Mouse (Mus musculus) liver, embryonic 11.5 days (tissue): ENCODE measurements around the gene Cox10. TPM values are rescaled to one million over a fixed set of nuclear protein-coding genes. Genes with fewer than 3 reads are reported as not detected.

Experiments used
- ATAC-seq: fragments of 200-750 bp; cut with Nextera tagmentation; replicated peaks from 2 replicates; pipeline ENCODE4 v1.8.0; 2017; ENCODE audit warnings: moderate number of reproducible peaks, mild to moderate bottlenecking, moderate TSS enrichment, moderate library complexity; ENCODE audit not compliant: low FRiP score
- DNase-seq: peaks from one replicate; pipeline ENCODE4 v3.0.0-alpha.2; 2017; ENCODE audit warnings: low spot score
- H3K27ac ChIP-seq: fragments of 300-500 bp; sonication (generic); 2 replicates; pipeline ENCODE4 v1.5.1; 2014; ENCODE audit warnings: mild to moderate bottlenecking, low read depth, low read length, control low read depth
- H3K27me3 ChIP-seq: fragments of 300-500 bp; sonication (generic); replicated peaks from 2 replicates; pipeline ENCODE4 v1.6.1; 2014; ENCODE audit warnings: low read length, mixed read lengths; ENCODE audit not compliant: control insufficient read depth, insufficient read depth
- H3K36me3 ChIP-seq: fragments of 300-500 bp; sonication (generic); 2 replicates; pipeline ENCODE4 v1.6.1; 2014; ENCODE audit warnings: mild to moderate bottlenecking, low read length, moderate library complexity, mixed read lengths; ENCODE audit not compliant: control insufficient read depth, insufficient read depth
- H3K4me1 ChIP-seq: fragments of 300-500 bp; sonication (generic); replicated peaks from 2 replicates; pipeline ENCODE4 v1.6.1; 2014; ENCODE audit warnings: low read length, mixed read lengths; ENCODE audit not compliant: control insufficient read depth, insufficient read depth
- H3K4me2 ChIP-seq: fragments of 300-500 bp; sonication (generic); 2 replicates; pipeline ENCODE4 v1.6.1; 2014; ENCODE audit warnings: mild to moderate bottlenecking, control low read depth, moderate library complexity
- H3K4me3 ChIP-seq: fragments of 300-500 bp; sonication (generic); 2 replicates; pipeline ENCODE4 v1.5.1; 2014; ENCODE audit warnings: low read depth, low read length, control low read depth
- H3K9ac ChIP-seq: fragments of 300-500 bp; sonication (generic); 2 replicates; pipeline ENCODE4 v1.6.1; 2014; ENCODE audit warnings: low read depth, low read length, control low read depth
- H3K9me3 ChIP-seq: fragments of 300-500 bp; sonication (generic); 2 replicates; pipeline ENCODE4 v1.6.1; 2016; ENCODE audit warnings: low read length, inconsistent platforms, mixed read lengths; ENCODE audit not compliant: control insufficient read depth
- WGBS: fragments of 180-500 bp; shearing (Covaris S2); extraction: QIAGEN DNeasy Blood & Tissue Kit; methylation state at CpG from one replicate; pipeline ENCODE4 v1.1.7; 2014; 5-methylcytosine and 5-hydroxymethylcytosine counted together
- polyA plus RNA-seq: library from polyadenylated mRNA; unstranded; fragments of >200 nt; fragmentation: Nextera tagmentation; extraction: Ambion mirVana; gene quantifications from 2 replicates; pipeline ENCODE4 v1.2.1, GENCODE M21; 2014

Gene Cox10
- polyA plus RNA-seq, 1 experiment from 2014 or later: 29.8 TPM

GRCm38 (mm10) chr11:63925161-63925582 lies 154.1 kb downstream of the Cox10 start:
- Histone ChIP-seq H3K4me3 (peak overlapping the region; percentile 28), H3K36me3 (no peaks in the 10 kb centered on the region), H3K9ac (no peak overlapping the region; the same call in 1 of the 2 replicates), H3K4me2 (peak overlapping the region; percentile 76), H3K4me1 (peaks cover 9% of the 10 kb centered on the region), H3K27ac (no peak overlapping the region), H3K27me3 (peaks cover 61% of the 10 kb centered on the region), H3K9me3 (no peaks in the 10 kb centered on the region)
- DNase-seq (peak; percentile 84), ATAC-seq (0 out of 2 replicates have a peak, but pooled peaks have one; percentile 31)
- under 1% methylated on average over 31 of the region's 31 CpGs for whole genome bisulfite sequencing

- ATAC-seq (no peak), DNase-seq (no peak)
- H3K4me1 ChIP-seq: peaks cover 9% of the 10 kb centered on the region
- no peak overlapping the region for H3K9ac ChIP-seq
- peak overlapping the region; percentile 76 for H3K4me2 ChIP-seq
- no peak overlapping the region for H3K27ac ChIP-seq
- no peaks in the 10 kb centered on the region for H3K9me3 ChIP-seq
- WGBS: 5% methylated on average over 26 of the region's 26 CpGs
- H3K27me3 ChIP-seq: peaks cover 68% of the 10 kb centered on the region
- peak overlapping the region; percentile 28; the same call in 1 of the 2 replicates for H3K4me3 ChIP-seq
- no peaks in the 10 kb centered on the region for H3K36me3 ChIP-seq
Measured at GRCm38 (mm10) chr11:63924286-63924930, 154.9 kb downstream of the Cox10 start.

- peaks cover 9% of the 10 kb centered on the region for H3K4me1 ChIP-seq
- ATAC-seq: no peak
Measured at GRCm38 (mm10) chr11:63923386-63923785, 155.9 kb downstream of the Cox10 start.

GRCm38 (mm10) chr11:63922091-63922621 lies 157.1 kb downstream of the Cox10 start, which contains the start of gene Hs3st3b1:
Gene Hs3st3b1 (minus strand): TSS chr11:63922290.
- H3K36me3 ChIP-seq: no peaks in the 10 kb centered on the region
- no peaks in the 10 kb centered on the region for H3K9me3 ChIP-seq
- H3K4me2 ChIP-seq: peak within 1 kb of the TSS; percentile 76
- H3K4me3 ChIP-seq: peak within 1 kb of the TSS; percentile 72
- peaks cover 9% of the 10 kb centered on the region for H3K4me1 ChIP-seq
- peak within 1 kb of the TSS; percentile 89 for H3K27ac ChIP-seq
- H3K27me3 ChIP-seq: peaks cover 91% of the 10 kb centered on the region
- H3K9ac ChIP-seq: peak within 1 kb of the TSS; percentile 78
- ATAC-seq: peak; percentile 90
- WGBS: under 1% methylated on average over 43 of the region's 43 CpGs
- DNase-seq: peak; percentile 87

More at GRCm38 (mm10) chr11:63923386-63923785, 155.9 kb downstream of the Cox10 start:
- Histone ChIP-seq H3K9ac (no peak overlapping the region), H3K4me2 (peak overlapping the region; percentile 76), H3K9me3 (no peaks in the 10 kb centered on the region), H3K27me3 (peaks cover 78% of the 10 kb centered on the region), H3K4me3 (peak overlapping the region; percentile 72), H3K36me3 (no peaks in the 10 kb centered on the region), H3K27ac (no peak overlapping the region; the same call in 1 of the 2 replicates)
- peak; percentile 52 for DNase-seq
- WGBS: 2% methylated on average over 29 of the region's 29 CpGs

- peaks cover 92% of the 10 kb centered on the region for H3K27me3 ChIP-seq
- H3K4me3 ChIP-seq: peak overlapping the region; percentile 72
- H3K9ac ChIP-seq: peak overlapping the region; percentile 78
- H3K27ac ChIP-seq: peak overlapping the region; percentile 89
- DNase-seq: peak; percentile 59
- WGBS: under 1% methylated on average over 70 of the region's 80 CpGs
- H3K9me3 ChIP-seq: no peaks in the 10 kb centered on the region
- ATAC-seq: no peak
- peak overlapping the region; percentile 76 for H3K4me2 ChIP-seq
- H3K36me3 ChIP-seq: no peaks in the 10 kb centered on the region
- H3K4me1 ChIP-seq: peaks cover 9% of the 10 kb centered on the region
Measured at GRCm38 (mm10) chr11:63921044-63921951, 158.0 kb downstream of the Cox10 start.

GRCm38 (mm10) chr11:63920531-63920930 lies 158.7 kb downstream of the Cox10 start:
- H3K9me3 ChIP-seq: no peaks in the 10 kb centered on the region
- H3K4me2 ChIP-seq: peak overlapping the region; percentile 76
- DNase-seq (peak; percentile 72), ATAC-seq (no peak)
- H3K36me3 ChIP-seq: no peaks in the 10 kb centered on the region
- peak overlapping the region; percentile 72 for H3K4me3 ChIP-seq
- peak overlapping the region; percentile 78 for H3K9ac ChIP-seq
- peaks cover 9% of the 10 kb centered on the region for H3K4me1 ChIP-seq
- under 1% methylated on average over 33 of the region's 33 CpGs for WGBS
- peaks cover 85% of the 10 kb centered on the region for H3K27me3 ChIP-seq
- H3K27ac ChIP-seq: peak overlapping the region; percentile 89

- Histone ChIP-seq H3K9ac (peak overlapping the region; percentile 78), H3K27ac (peak overlapping the region; percentile 89), H3K4me1 (peaks cover 8% of the 10 kb centered on the region), H3K4me3 (peak overlapping the region; percentile 72), H3K9me3 (no peaks in the 10 kb centered on the region), H3K4me2 (peak overlapping the region; percentile 76), H3K27me3 (peaks cover 74% of the 10 kb centered on the region), H3K36me3 (no peaks in the 10 kb centered on the region)
- ATAC-seq (no peak), DNase-seq (peak; percentile 51)
- WGBS: 3% methylated on average over 52 of the region's 52 CpGs
Measured at GRCm38 (mm10) chr11:63919211-63920098, 159.8 kb downstream of the Cox10 start.
